Comparison of ENCODE assay signal across 13 mouse cellular contexts in genomic region chr3:88057030-88057429, GRCm38 (mm10). TPM values are rescaled to one million over a fixed set of nuclear protein-coding genes. Genes with fewer than 3 reads are reported as not detected.
A peak's percentile ranks its signal among the peaks of the same experiment; 100 is the strongest.
DNase-seq lines count a peak whose midpoint lies in the region; ATAC-seq lines count a peak whose summit lies in the region.
"Had no signal": no experiment of that assay in that cellular context is flagged by ENCODE, and none has a peak within 500 bp of the region (broad histone marks: within the 10 kb centered on the region; RNA-seq: fewer than 3 reads in every experiment).

No protein-coding gene starts in this region.

- peak overlapping the region in 1 of 2 experiments; percentile 88; a peak in 1 of 4 replicates for H3K4me3 ChIP-seq in heart, embryonic 14.5 days (ENCODE audit: control insufficient read depth in 1 of 2, insufficient read depth in 1 of 2, low read depth in 1 of 2, low read length in 2 of 2)
- peak overlapping the region; percentile 98; the same call in 1 of the 2 replicates for H3K4me3 ChIP-seq in brown adipose tissue, adult 24 weeks (ENCODE audit: insufficient read depth, low read depth, low read length)
- peak overlapping the region; percentile 85; the same call in 1 of the 2 replicates for H3K4me3 ChIP-seq in hindbrain, embryonic 16.5 days (ENCODE audit: low read length)
- peak overlapping the region; percentile 85 for H3K4me3 ChIP-seq in midbrain, embryonic 13.5 days (replicated peaks)

- H3K4me2 ChIP-seq in heart, embryonic 14.5 days (ENCODE audit: low read length) = peak overlapping the region; percentile 94
- peak overlapping the region; percentile 86 for H3K4me2 ChIP-seq in hindbrain, embryonic 16.5 days (ENCODE audit: low read length)
- H3K4me2 ChIP-seq in midbrain, embryonic 13.5 days (replicated peaks) = peak overlapping the region; percentile 91

- peak overlapping the region; percentile 91; the same call in 1 of the 2 replicates for H3K9ac ChIP-seq in heart, embryonic 14.5 days (ENCODE audit: low read length)
- H3K9ac ChIP-seq in hindbrain, embryonic 16.5 days (ENCODE audit: low read depth, low read length) = peak overlapping the region; percentile 26; the same call in 1 of the 2 replicates
- H3K9ac ChIP-seq in midbrain, embryonic 13.5 days (replicated peaks) = peak overlapping the region; percentile 91

- ATAC-seq in heart, embryonic 14.5 days (ENCODE audit: insufficient number of reproducible peaks, insufficient read depth, low FRiP score, low read depth) = no peak
- ATAC-seq in hindbrain, embryonic 16.5 days = no peak
- no peak for ATAC-seq in midbrain, embryonic 13.5 days
- ATAC-seq: CD4-positive, CD25-positive, alpha-beta regulatory T cell, adult 4 months had no signal

- peaks cover 51% of the 10 kb centered on the region for H3K36me3 ChIP-seq in heart, embryonic 14.5 days (ENCODE audit: control insufficient read depth, insufficient read depth, low read length)
- H3K36me3 ChIP-seq in hindbrain, embryonic 16.5 days (ENCODE audit: control insufficient read depth, insufficient read depth, low read length) = peaks cover 11% of the 10 kb centered on the region
- peaks cover 44% of the 10 kb centered on the region for H3K36me3 ChIP-seq in midbrain, embryonic 13.5 days

- no peaks in the 10 kb centered on the region for H3K9me3 ChIP-seq in heart, embryonic 14.5 days (ENCODE audit: control insufficient read depth, low read length)
- no peaks in the 10 kb centered on the region for H3K9me3 ChIP-seq in hindbrain, embryonic 16.5 days (ENCODE audit: control insufficient read depth, low read length)
- H3K9me3 ChIP-seq in midbrain, embryonic 13.5 days = no peaks in the 10 kb centered on the region

- peaks cover 3 to 8% of the 10 kb centered on the region in 2 experiments; a peak in 2 of 4 replicates for H3K4me1 ChIP-seq in heart, embryonic 14.5 days (ENCODE audit: control insufficient read depth in 2 of 2, insufficient read depth in 2 of 2, low read length in 2 of 2)
- no peaks in the 10 kb centered on the region for H3K4me1 ChIP-seq in brown adipose tissue, adult 24 weeks (ENCODE audit: control insufficient read depth, insufficient read depth, insufficient read length, low read length)
- peaks cover 10% of the 10 kb centered on the region for H3K4me1 ChIP-seq in hindbrain, embryonic 16.5 days (ENCODE audit: control insufficient read depth, insufficient read depth, low read depth, low read length)
- peaks cover 17% of the 10 kb centered on the region for H3K4me1 ChIP-seq in midbrain, embryonic 13.5 days (replicated peaks)

- WGBS in heart, embryonic 14.5 days = 73% methylated on average over 6 of the region's 6 CpGs
- WGBS in hindbrain, embryonic 16.5 days = 88% methylated on average over 6 of the region's 6 CpGs
- WGBS in midbrain, embryonic 13.5 days = 91% methylated on average over 6 of the region's 6 CpGs

- no peak overlapping the region for H3K27ac ChIP-seq in heart, embryonic 14.5 days (replicated peaks in 1 of 2; ENCODE audit: control insufficient read depth in 1 of 2, insufficient read depth in 1 of 2, low read depth in 2 of 2, low read length in 2 of 2)
- no peak overlapping the region for H3K27ac ChIP-seq in brown adipose tissue, adult 24 weeks (replicated peaks; ENCODE audit: low read depth, low read length)
- no peak overlapping the region for H3K27ac ChIP-seq in hindbrain, embryonic 16.5 days (ENCODE audit: low read depth, low read length)
- H3K27ac ChIP-seq in midbrain, embryonic 13.5 days = no peak overlapping the region

- H3K27me3 ChIP-seq in heart, embryonic 14.5 days (ENCODE audit: control insufficient read depth, insufficient read depth, low read length) = no peaks in the 10 kb centered on the region
- H3K27me3 ChIP-seq in hindbrain, embryonic 16.5 days (replicated peaks; ENCODE audit: control insufficient read depth, insufficient read depth, low read length) = no peaks in the 10 kb centered on the region
- no peaks in the 10 kb centered on the region for H3K27me3 ChIP-seq in midbrain, embryonic 13.5 days

- DNase-seq in heart, adult 18-20 months = no peak
- DNase-seq in thymus, postnatal 14 days = no peak
- no peak for DNase-seq in spleen, postnatal 14 days (ENCODE audit: low spot score in 2 of 2)
- DNase-seq in kidney, adult 8-10 months = no peak
- DNase-seq: adrenal gland, adult 2 months; heart, postnatal 10 days; left cerebral cortex, postnatal 4 days; thymus, postnatal 4 days had no signal

RNA-seq across cellular contexts. Expression of gene Naxe, which starts 1.3 kb away (rescaled TPM):
- 161 and 168 TPM in 2 replicates for polyA plus RNA-seq in heart, embryonic 14.5 days (2014; fragmentation: Nextera tagmentation; extraction: Ambion mirVana)
- 10 to 100 TPM; 90.7 to 95.9 TPM for total RNA-seq in heart, adult 18-20 months (2021)
- polyA plus RNA-seq in brown adipose tissue, adult 24 weeks (2012; ENCODE audit: insufficient read depth, insufficient read length, missing spikeins) = 152 and 153 TPM in 2 replicates
- polyA plus RNA-seq in hindbrain, embryonic 16.5 days (2015; fragmentation: Nextera tagmentation; extraction: Ambion mirVana) = 158 and 170 TPM in 2 replicates
- 154 and 157 TPM in 2 replicates for polyA plus RNA-seq in midbrain, embryonic 13.5 days (2015; fragmentation: Nextera tagmentation; extraction: Ambion mirVana)

RNA-seq across cellular contexts. Expression of gene Gpatch4, which starts 14.1 kb away (rescaled TPM):
- 14.7 and 16.7 TPM in 2 replicates for polyA plus RNA-seq in heart, embryonic 14.5 days (2014; fragmentation: Nextera tagmentation; extraction: Ambion mirVana)
- total RNA-seq in heart, adult 18-20 months (2021) = 10 to 100 TPM; 10.9 to 12.3 TPM
- 11.0 and 13.9 TPM in 2 replicates for polyA plus RNA-seq in brown adipose tissue, adult 24 weeks (2012; ENCODE audit: insufficient read depth, insufficient read length, missing spikeins)
- polyA plus RNA-seq in hindbrain, embryonic 16.5 days (2015; fragmentation: Nextera tagmentation; extraction: Ambion mirVana) = 34.9 and 35.8 TPM in 2 replicates
- polyA plus RNA-seq in midbrain, embryonic 13.5 days (2015; fragmentation: Nextera tagmentation; extraction: Ambion mirVana) = 28.1 and 28.3 TPM in 2 replicates

RNA-seq across cellular contexts. Expression of gene Ttc24, which starts 21.1 kb away (rescaled TPM):
- polyA plus RNA-seq in heart, embryonic 14.5 days (2014; fragmentation: Nextera tagmentation; extraction: Ambion mirVana) = not detected in 2 replicates
- not detected for total RNA-seq in heart, adult 18-20 months (2021)
- polyA plus RNA-seq in brown adipose tissue, adult 24 weeks (2012; ENCODE audit: insufficient read depth, insufficient read length, missing spikeins) = not detected in 2 replicates
- polyA plus RNA-seq in hindbrain, embryonic 16.5 days (2015; fragmentation: Nextera tagmentation; extraction: Ambion mirVana) = not detected in 2 replicates
- polyA plus RNA-seq in midbrain, embryonic 13.5 days (2015; fragmentation: Nextera tagmentation; extraction: Ambion mirVana) = not detected in 2 replicates
- total RNA-seq: adrenal gland, adult 2 months; heart, postnatal 10 days; left cerebral cortex, postnatal 4 days had no signal
- polyA plus RNA-seq: adrenal gland, adult 2 months; CD4-positive, CD25-positive, alpha-beta regulatory T cell, adult 4 months had no signal

RNA-seq across cellular contexts. Expression of gene Iqgap3, which starts 24.7 kb away (rescaled TPM):
- 22.8 and 26.4 TPM in 2 replicates for polyA plus RNA-seq in heart, embryonic 14.5 days (2014; fragmentation: Nextera tagmentation; extraction: Ambion mirVana)
- under 1 TPM; 0.39 to 0.69 TPM for total RNA-seq in heart, adult 18-20 months (2021)
- 1.1 TPM in 1 of 2 replicates, not detected in the other for polyA plus RNA-seq in brown adipose tissue, adult 24 weeks (2012; ENCODE audit: insufficient read depth, insufficient read length, missing spikeins)
- 2.8 and 3.8 TPM in 2 replicates for polyA plus RNA-seq in hindbrain, embryonic 16.5 days (2015; fragmentation: Nextera tagmentation; extraction: Ambion mirVana)
- 6.2 and 6.6 TPM in 2 replicates for polyA plus RNA-seq in midbrain, embryonic 13.5 days (2015; fragmentation: Nextera tagmentation; extraction: Ambion mirVana)

RNA-seq across cellular contexts. Expression of gene Hapln2, which starts 29.6 kb away (rescaled TPM):
- polyA plus RNA-seq in heart, embryonic 14.5 days (2014; fragmentation: Nextera tagmentation; extraction: Ambion mirVana) = 0.58 TPM in 1 of 2 replicates, not detected in the other
- total RNA-seq in heart, adult 18-20 months (2021) = not detected
- not detected in 2 replicates for polyA plus RNA-seq in brown adipose tissue, adult 24 weeks (2012; ENCODE audit: insufficient read depth, insufficient read length, missing spikeins)
- polyA plus RNA-seq in hindbrain, embryonic 16.5 days (2015; fragmentation: Nextera tagmentation; extraction: Ambion mirVana) = 0.30 and 0.66 TPM in 2 replicates
- polyA plus RNA-seq in midbrain, embryonic 13.5 days (2015; fragmentation: Nextera tagmentation; extraction: Ambion mirVana) = 0.14 and 0.55 TPM in 2 replicates
- total RNA-seq: adrenal gland, adult 2 months; heart, postnatal 10 days had no signal

Comparison
In these comparisons a context has a peak if more than half of its experiments do, and no peak if none do; other contexts are left out.
1. H3K9ac ChIP-seq: peak in every context shown above with its lines; median percentile 91 in heart, embryonic 14.5 days; 91 in midbrain, embryonic 13.5 days; 26 in hindbrain, embryonic 16.5 days.